Mouse (Mus musculus) hindbrain, embryonic 12.5 days (tissue): ENCODE results near the gene Olfr1130. TPM values are rescaled to one million over a fixed set of nuclear protein-coding genes. Genes with fewer than 3 reads are reported as not detected.
"Not testable (repeated sequence)": the region's sequence is repeated elsewhere in the genome, so short reads cannot be mapped to it uniquely, and the experiment has no call there.

Experiments used
- ATAC-seq: fragments of 200-750 bp; cut with Nextera tagmentation; 2 replicates; pipeline ENCODE4 v1.8.0; 2017; ENCODE audit warnings: moderate TSS enrichment; ENCODE audit not compliant: low FRiP score
- H3K27ac ChIP-seq: fragments of 300-500 bp; sonication (generic); 2 replicates; pipeline ENCODE4 v1.5.1; 2016; ENCODE audit warnings: mild to moderate bottlenecking
- H3K27me3 ChIP-seq: fragments of 300-500 bp; sonication (generic); 2 replicates; pipeline ENCODE4 v1.6.1; 2016; ENCODE audit warnings: mild to moderate bottlenecking
- H3K36me3 ChIP-seq: fragments of 300-500 bp; sonication (generic); 2 replicates; pipeline ENCODE4 v1.6.1; 2016; ENCODE audit warnings: mild to moderate bottlenecking
- H3K4me1 ChIP-seq: fragments of 300-500 bp; sonication (generic); 2 replicates; pipeline ENCODE4 v1.6.1; 2016
- H3K4me2 ChIP-seq: fragments of 300-500 bp; sonication (generic); replicated peaks from 2 replicates; pipeline ENCODE4 v1.6.1; 2016; ENCODE audit warnings: mild to moderate bottlenecking
- H3K4me3 ChIP-seq: fragments of 300-500 bp; sonication (generic); 2 replicates; pipeline ENCODE4 v1.5.1; 2016; ENCODE audit warnings: mild to moderate bottlenecking
- H3K9ac ChIP-seq: fragments of 300-500 bp; sonication (generic); 2 replicates; pipeline ENCODE4 v1.6.1; 2016; ENCODE audit warnings: mild to moderate bottlenecking, moderate library complexity
- H3K9me3 ChIP-seq: fragments of 300-500 bp; sonication (generic); replicated peaks from 2 replicates; pipeline ENCODE4 v1.6.1; 2016; ENCODE audit warnings: mild to moderate bottlenecking
- WGBS: fragments of 180-500 bp; shearing (Covaris S2); methylation state at CpG from one replicate; pipeline ENCODE4 v1.1.7; 2016; 5-methylcytosine and 5-hydroxymethylcytosine counted together
- polyA plus RNA-seq: library from polyadenylated mRNA; unstranded; fragments of >200 nt; fragmentation: Nextera tagmentation; extraction: Ambion mirVana; gene quantifications from 2 replicates; pipeline ENCODE4 v1.2.1, GENCODE M21; 2016

The Olfr1130 gene
- polyA plus RNA-seq: not detected in 2 replicates

- not testable (repeated sequence) for H3K4me3 ChIP-seq, H3K9me3 ChIP-seq, H3K9ac ChIP-seq, H3K4me2 ChIP-seq, ATAC-seq, H3K4me1 ChIP-seq, H3K27ac ChIP-seq, H3K27me3 ChIP-seq, H3K36me3 ChIP-seq
Measured at GRCm38 (mm10) chr2:87605912-87606311, at the start of gene Olfr1130. Olfr1130 (plus strand) TSS chr2:87606212.

DNA sequence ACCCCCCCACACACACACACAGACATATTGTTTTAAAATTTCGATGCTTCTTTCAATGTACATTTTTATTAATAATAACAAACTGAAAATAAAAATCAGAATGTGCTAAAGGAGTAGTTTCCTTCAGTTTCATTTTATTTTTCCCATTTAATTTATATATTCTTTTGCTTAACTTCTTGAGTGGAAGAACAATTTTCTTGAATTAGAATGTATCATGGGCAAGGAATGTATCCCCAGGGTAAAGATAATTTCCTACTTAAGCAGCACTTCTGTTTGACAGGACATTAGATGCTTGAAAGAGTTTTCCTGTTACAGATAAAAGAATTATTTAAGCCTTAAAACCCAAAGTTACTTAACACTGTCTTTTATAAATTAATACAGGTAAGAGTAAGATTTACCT is 32.4 kb upstream of the Olfr1130 start, which contains the start of gene Olfr1129:
Gene Olfr1129 (plus strand): TSS at position 301 of the 400 bp plus-strand sequence.
- WGBS: 86% methylated on average over 1 of the region's 1 CpGs
- H3K27me3 ChIP-seq, ATAC-seq, H3K4me2 ChIP-seq, H3K4me3 ChIP-seq, H3K9me3 ChIP-seq, H3K27ac ChIP-seq, H3K36me3 ChIP-seq, H3K9ac ChIP-seq, H3K4me1 ChIP-seq: not testable (repeated sequence)

- no peaks in the 10 kb centered on the region for H3K36me3 ChIP-seq
- no peaks in the 10 kb centered on the region for H3K4me1 ChIP-seq
- no peak within 1 kb of the TSS for H3K4me3 ChIP-seq
- no peak within 1 kb of the TSS for H3K9ac ChIP-seq
- 69% methylated on average over 3 of the region's 3 CpGs for WGBS
- no peak for ATAC-seq
- H3K27ac ChIP-seq: no peak within 1 kb of the TSS
- H3K4me2 ChIP-seq: no peak within 1 kb of the TSS
- H3K27me3 ChIP-seq: no peaks in the 10 kb centered on the region
- H3K9me3 ChIP-seq: no peaks in the 10 kb centered on the region
Measured at GRCm38 (mm10) chr2:87626804-87627203, 20.8 kb downstream of the Olfr1130 start, which contains the start of gene Olfr1131. Olfr1131 (plus strand) TSS chr2:87627104.

DNA sequence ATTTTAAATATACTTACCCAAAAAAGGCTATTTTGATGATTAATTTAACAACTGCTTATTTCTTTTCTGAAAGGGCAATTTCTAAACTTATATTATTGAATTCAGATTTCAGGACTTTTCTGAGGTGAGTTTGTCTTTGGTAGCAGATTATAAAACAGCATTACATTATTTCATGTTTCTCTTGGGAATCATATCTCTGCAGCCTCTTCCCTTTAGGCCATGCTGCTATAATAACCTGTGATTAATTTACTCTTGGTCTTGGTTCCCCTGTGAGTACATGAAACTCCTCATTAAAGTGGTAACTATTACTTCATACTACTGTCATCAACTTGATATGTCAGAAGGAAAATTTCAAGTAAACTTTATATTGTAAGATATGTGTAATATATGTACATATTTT is 31.4 kb downstream of the Olfr1130 start, which contains the start of gene Olfr1132:
Gene Olfr1132 (minus strand): TSS at position 101 of the 400 bp plus-strand sequence.
- no peaks in the 10 kb centered on the region for H3K36me3 ChIP-seq

GRCm38 (mm10) chr2:87642441-87642840 is 36.4 kb downstream of the Olfr1130 start:
- Histone ChIP-seq H3K9ac (no peak overlapping the region), H3K4me2 (no peak overlapping the region), H3K36me3 (no peaks in the 10 kb centered on the region), H3K4me3 (no peak overlapping the region), H3K27ac (no peak overlapping the region), H3K27me3 (no peaks in the 10 kb centered on the region), H3K4me1 (no peaks in the 10 kb centered on the region), H3K9me3 (no peaks in the 10 kb centered on the region)
- ATAC-seq: no peak

More for the DNA sequence above, 31.4 kb downstream of the Olfr1130 start, which contains the start of gene Olfr1132:
- Histone ChIP-seq H3K4me2 (no peak within 1 kb of the TSS), H3K4me1 (no peaks in the 10 kb centered on the region), H3K27me3 (no peaks in the 10 kb centered on the region), H3K27ac (no peak within 1 kb of the TSS), H3K9me3 (no peaks in the 10 kb centered on the region), H3K4me3 (no peak within 1 kb of the TSS), H3K9ac (no peak within 1 kb of the TSS)
- no peak for ATAC-seq

GRCm38 (mm10) chr2:87647274-87647673 is 41.3 kb downstream of the Olfr1130 start, which contains the start of gene Olfr1133:
Olfr1133 (minus strand) TSS chr2:87647374.
- H3K9ac ChIP-seq: no peak within 1 kb of the TSS
- no peaks in the 10 kb centered on the region for H3K27me3 ChIP-seq
- no peak for ATAC-seq
- H3K9me3 ChIP-seq: no peaks in the 10 kb centered on the region
- no peaks in the 10 kb centered on the region for H3K36me3 ChIP-seq
- H3K4me2 ChIP-seq: no peak within 1 kb of the TSS
- H3K4me1 ChIP-seq: no peaks in the 10 kb centered on the region
- H3K4me3 ChIP-seq: no peak within 1 kb of the TSS
- H3K27ac ChIP-seq: no peak within 1 kb of the TSS

DNA sequence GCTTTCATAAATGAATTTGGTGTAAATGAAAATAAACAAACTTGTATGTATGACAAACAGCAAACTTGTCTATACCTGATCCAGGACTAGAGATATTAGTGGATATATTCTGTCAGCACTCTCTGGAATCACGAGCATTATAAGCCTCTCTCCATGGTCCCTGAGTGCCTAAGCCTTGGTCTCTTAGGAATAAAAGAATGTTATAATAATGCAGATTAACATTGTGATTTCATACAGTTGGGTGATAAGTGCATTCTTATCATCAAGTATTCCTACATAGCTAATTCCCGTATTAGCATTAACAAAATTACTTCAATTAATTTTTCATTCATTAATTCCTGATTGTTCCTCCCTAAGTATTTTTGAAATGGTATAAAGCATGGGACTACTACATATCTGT is 52.3 kb downstream of the Olfr1130 start, which contains the start of gene Olfr1134:
Gene Olfr1134 (minus strand): TSS at position 101 of the 400 bp plus-strand sequence.
- WGBS: 82% methylated on average over 2 of the region's 2 CpGs
- Histone ChIP-seq H3K4me2 (no peak within 1 kb of the TSS), H3K27ac (no peak within 1 kb of the TSS), H3K27me3 (no peaks in the 10 kb centered on the region), H3K9ac (no peak within 1 kb of the TSS), H3K9me3 (no peaks in the 10 kb centered on the region), H3K36me3 (no peaks in the 10 kb centered on the region), H3K4me1 (no peaks in the 10 kb centered on the region), H3K4me3 (no peak within 1 kb of the TSS)
- ATAC-seq: no peak

Other genes with a start within 250 kb of the Olfr1130 start
- not detected in 2 replicates for gene Olfr1121, start 236.3 kb upstream of the Olfr1130 start, polyA plus RNA-seq
- gene Olfr1122, start 220.4 kb upstream of the Olfr1130 start, polyA plus RNA-seq: not detected in 2 replicates
- not detected in 2 replicates for gene Olfr1123, start 189.6 kb upstream of the Olfr1130 start, polyA plus RNA-seq
- 0.12 TPM in 1 of 2 replicates, not detected in the other for gene Olfr1124, start 175.9 kb upstream of the Olfr1130 start, polyA plus RNA-seq
- not detected in 2 replicates for gene Olfr1126, start 152.2 kb upstream of the Olfr1130 start, polyA plus RNA-seq
- not detected in 2 replicates for gene Pramel7, start 109.1 kb upstream of the Olfr1130 start, polyA plus RNA-seq
- not detected in 2 replicates for gene Pramel6, start 99.6 kb upstream of the Olfr1130 start, polyA plus RNA-seq
- gene Olfr153, start 74.4 kb upstream of the Olfr1130 start, polyA plus RNA-seq: not detected in 2 replicates
- not detected in 2 replicates for gene Olfr1128, start 60.7 kb upstream of the Olfr1130 start, polyA plus RNA-seq
- not detected in 2 replicates for gene Olfr1129, start 32.3 kb upstream of the Olfr1130 start, polyA plus RNA-seq
- gene Olfr1131, start 20.9 kb downstream of the Olfr1130 start, polyA plus RNA-seq: not detected in 2 replicates
- not detected in 2 replicates for gene Olfr1132, start 31.3 kb downstream of the Olfr1130 start, polyA plus RNA-seq
- not detected in 2 replicates for gene Olfr1133, start 41.2 kb downstream of the Olfr1130 start, polyA plus RNA-seq
- not detected in 2 replicates for gene Olfr1134, start 52.2 kb downstream of the Olfr1130 start, polyA plus RNA-seq
- gene Olfr1135, start 67.5 kb downstream of the Olfr1130 start, polyA plus RNA-seq: not detected in 2 replicates
- not detected in 2 replicates for gene Olfr1136, start 87.7 kb downstream of the Olfr1130 start, polyA plus RNA-seq
- gene Olfr1137, start 107.0 kb downstream of the Olfr1130 start, polyA plus RNA-seq: not detected in 2 replicates
- gene Olfr1138, start 133.8 kb downstream of the Olfr1130 start, polyA plus RNA-seq: not detected in 2 replicates
- gene Olfr1140, start 137.5 kb downstream of the Olfr1130 start, polyA plus RNA-seq: not detected in 2 replicates
- not detected in 2 replicates for gene Olfr1141, start 147.8 kb downstream of the Olfr1130 start, polyA plus RNA-seq
- gene Olfr152, start 173.3 kb downstream of the Olfr1130 start, polyA plus RNA-seq: not detected in 2 replicates
- gene Olfr1143, start 194.4 kb downstream of the Olfr1130 start, polyA plus RNA-seq: not detected in 2 replicates
- not detected in 2 replicates for gene Olfr1145, start 203.6 kb downstream of the Olfr1130 start, polyA plus RNA-seq
- not detected in 2 replicates for gene Olfr1148, start 224.3 kb downstream of the Olfr1130 start, polyA plus RNA-seq
- not detected in 2 replicates for gene Olfr1150-ps1, start 237.8 kb downstream of the Olfr1130 start, polyA plus RNA-seq
- not detected in 2 replicates for gene Olfr1151, start 249.7 kb downstream of the Olfr1130 start, polyA plus RNA-seq